Mouse (Mus musculus) megakaryocyte, adult 5-6 weeks (primary cell): ENCODE measurements at regions not wholly inside any gene's neighbourhood (a gene's known extent, or its start where the extent isn't known, plus 50 kb on each side); places are given as distances from the start of the nearest gene placed in this dataset.

ENCODE experiments used
- ATAC-seq: 2 replicates; pipeline ENCODE4 v1.8.0; 2016; ENCODE audit warnings: mild to moderate bottlenecking, inconsistent platforms; ENCODE audit not compliant: poor library complexity, severe bottlenecking

DNA sequence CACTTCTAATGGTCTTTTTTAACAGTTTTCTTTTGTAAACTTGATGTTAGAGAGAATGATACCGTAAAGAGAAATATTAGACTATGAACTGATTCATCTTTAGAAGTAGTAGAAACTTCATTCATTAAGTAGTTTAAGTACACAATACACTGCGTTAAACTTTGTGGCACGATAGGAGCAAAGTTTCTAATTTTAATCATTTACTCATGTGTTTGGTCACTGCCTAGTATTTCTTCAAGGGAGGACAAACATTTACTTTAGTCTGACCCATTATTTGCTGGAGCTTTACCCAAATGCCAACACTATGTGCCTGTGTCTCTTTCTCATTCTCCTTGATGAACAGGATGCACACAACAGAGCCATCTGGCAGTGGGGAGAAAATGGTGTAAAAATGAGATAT is 200.6 kb downstream of the Chm start:
- ATAC-seq, result no peak

- ATAC-seq, result no peak
These were observed 201.2 kb downstream of the Chm start for GRCm38 (mm10) chrX:112984073-112984472.

- no peak for ATAC-seq
These were observed 206.7 kb downstream of the Chm start for GRCm38 (mm10) chrX:112978583-112978982.

DNA sequence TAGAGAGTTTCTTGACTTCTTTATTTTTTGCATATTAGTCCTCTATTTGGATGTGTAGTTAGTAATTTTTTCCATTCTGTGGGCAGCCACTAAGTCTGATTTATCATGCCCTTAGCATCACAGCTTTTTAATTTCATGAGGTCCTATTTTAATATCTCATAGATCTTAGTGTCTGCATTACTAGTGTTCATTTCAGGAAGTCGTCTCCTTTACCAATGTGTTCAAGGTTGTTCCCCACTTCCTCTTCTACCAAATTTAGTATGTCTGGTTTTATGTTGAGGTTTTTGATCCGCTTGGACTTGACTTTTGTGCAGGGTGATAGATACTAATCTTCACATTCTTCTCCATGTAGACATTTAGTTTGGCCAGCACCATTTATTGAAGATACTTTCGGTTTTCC is 221.2 kb downstream of the Chm start:
- ATAC-seq, result no peak

GRCm38 (mm10) chrX:112949792-112950191 is 235.5 kb downstream of the Chm start:
- no peak for ATAC-seq

- ATAC-seq, result no peak
These were observed 237.8 kb downstream of the Chm start for GRCm38 (mm10) chrX:112947521-112947920.

GRCm38 (mm10) chrX:112925542-112926182 is 227.2 kb upstream of the Pof1b start:
- no peak for ATAC-seq

DNA sequence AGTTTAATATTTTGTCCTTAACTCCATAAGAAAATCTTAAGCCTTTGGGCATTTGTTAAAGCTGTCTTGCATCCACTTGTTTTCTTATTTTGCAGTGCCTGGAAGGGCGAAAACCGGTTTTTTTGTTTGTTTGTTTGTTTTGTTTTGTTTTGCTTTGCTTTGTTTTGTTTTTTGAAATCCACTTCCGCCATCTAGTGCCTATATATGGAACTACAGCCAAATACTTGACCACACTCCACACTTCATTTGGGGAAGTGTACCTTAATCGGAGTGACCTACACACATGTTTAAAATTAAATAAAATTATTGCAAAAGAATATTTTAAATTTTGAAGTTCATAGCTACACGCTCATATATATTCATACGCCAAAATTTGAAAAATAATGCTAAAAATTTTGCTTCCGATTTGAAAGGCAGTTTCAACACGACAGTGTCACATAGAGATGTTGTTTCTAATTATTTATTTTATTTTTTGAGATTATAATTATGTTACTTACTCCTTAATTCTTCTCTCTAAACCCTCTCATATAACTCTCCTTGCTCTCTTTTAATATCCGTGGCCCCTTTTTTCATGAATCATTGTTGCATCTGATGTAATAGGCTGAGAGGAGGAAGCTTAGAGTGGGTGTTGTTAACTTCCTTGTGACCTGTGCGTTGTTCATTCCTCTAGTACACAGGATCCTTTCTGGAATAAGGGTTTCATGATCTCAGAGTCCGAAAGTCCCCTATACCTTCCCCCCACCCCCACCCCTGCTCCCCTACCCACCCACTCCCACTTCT is 205.4 kb upstream of the Pof1b start:
- ATAC-seq, result 0 out of 2 replicates have a peak, but pooled peaks have one; percentile 49

GRCm38 (mm10) chrX:112886539-112886938 is 188.1 kb upstream of the Pof1b start:
- ATAC-seq, result no peak
